Mouse (Mus musculus): ENCODE results near the gene Lrmda.

Lrmda gene

GRCm38 (mm10) chr14:22093124-22093523 is 73.6 kb downstream of the Lrmda start:
- no peak for DNase-seq (ENCODE audit: low spot score in 2 of 2)

GRCm38 (mm10) chr14:22101961-22102805 is 82.7 kb downstream of the Lrmda start:
- no peak for DNase-seq (ENCODE audit: low spot score in 2 of 2)

- DNase-seq (ENCODE audit: low spot score in 2 of 2) = no peak
Observed at GRCm38 (mm10) chr14:22105855-22106254, 86.3 kb downstream of the Lrmda start.

- no peak for DNase-seq (ENCODE audit: low spot score in 2 of 2)
Observed at GRCm38 (mm10) chr14:22106777-22107176, 87.3 kb downstream of the Lrmda start.

- no peak for DNase-seq (ENCODE audit: low spot score in 2 of 2)
Observed at GRCm38 (mm10) chr14:22109423-22109822, 89.9 kb downstream of the Lrmda start.

GRCm38 (mm10) chr14:22113463-22114361 is 94.2 kb downstream of the Lrmda start:
- DNase-seq (ENCODE audit: low spot score in 2 of 2) = no peak

GRCm38 (mm10) chr14:22114651-22115351 is 95.3 kb downstream of the Lrmda start:
- DNase-seq (ENCODE audit: low spot score in 2 of 2) = no peak

GRCm38 (mm10) chr14:22118096-22118495 is 98.6 kb downstream of the Lrmda start:
- DNase-seq (ENCODE audit: low spot score in 2 of 2) = no peak

GRCm38 (mm10) chr14:22118512-22118911 is 99.0 kb downstream of the Lrmda start:
- no peak for DNase-seq (ENCODE audit: low spot score in 2 of 2)

GRCm38 (mm10) chr14:22126276-22126675 is 106.8 kb downstream of the Lrmda start:
- no peak for DNase-seq (ENCODE audit: low spot score in 2 of 2)

- no peak for DNase-seq (ENCODE audit: low spot score in 2 of 2)
Observed at GRCm38 (mm10) chr14:22126859-22127258, 107.3 kb downstream of the Lrmda start.

GRCm38 (mm10) chr14:22130950-22131585 is 111.6 kb downstream of the Lrmda start:
- DNase-seq (ENCODE audit: low spot score in 2 of 2) = no peak

- DNase-seq (ENCODE audit: low spot score in 2 of 2) = no peak
Observed at GRCm38 (mm10) chr14:22139281-22139680, 119.8 kb downstream of the Lrmda start.

GRCm38 (mm10) chr14:22144014-22144413 is 124.5 kb downstream of the Lrmda start:
- no peak for DNase-seq (ENCODE audit: low spot score in 2 of 2)

- DNase-seq (ENCODE audit: low spot score in 2 of 2) = no peak
Observed at GRCm38 (mm10) chr14:22145863-22146262, 126.4 kb downstream of the Lrmda start.

- no peak for DNase-seq (ENCODE audit: low spot score in 2 of 2)
Observed at GRCm38 (mm10) chr14:22146508-22147044, 127.1 kb downstream of the Lrmda start.

- no peak for DNase-seq (ENCODE audit: low spot score in 2 of 2)
Observed at GRCm38 (mm10) chr14:22147341-22148024, 128.0 kb downstream of the Lrmda start.

GRCm38 (mm10) chr14:22152701-22153100 is 133.2 kb downstream of the Lrmda start:
- no peak for DNase-seq (ENCODE audit: low spot score in 2 of 2)

GRCm38 (mm10) chr14:22154096-22154495 is 134.6 kb downstream of the Lrmda start:
- DNase-seq (ENCODE audit: low spot score in 2 of 2) = no peak

GRCm38 (mm10) chr14:22155034-22155433 is 135.5 kb downstream of the Lrmda start:
- no peak for DNase-seq (ENCODE audit: low spot score in 2 of 2)

All from right cerebral cortex, adult 2 months (tissue).